Mouse (Mus musculus): ENCODE measurements around the gene Tacr1. TPM values are rescaled to one million over a fixed set of nuclear protein-coding genes. Genes with fewer than 3 reads are reported as not detected.

The Tacr1 gene
- polyA plus RNA-seq (2014; fragmentation: Nextera tagmentation; extraction: Ambion mirVana), result 0.56 and 0.64 TPM in 2 replicates

DNA sequence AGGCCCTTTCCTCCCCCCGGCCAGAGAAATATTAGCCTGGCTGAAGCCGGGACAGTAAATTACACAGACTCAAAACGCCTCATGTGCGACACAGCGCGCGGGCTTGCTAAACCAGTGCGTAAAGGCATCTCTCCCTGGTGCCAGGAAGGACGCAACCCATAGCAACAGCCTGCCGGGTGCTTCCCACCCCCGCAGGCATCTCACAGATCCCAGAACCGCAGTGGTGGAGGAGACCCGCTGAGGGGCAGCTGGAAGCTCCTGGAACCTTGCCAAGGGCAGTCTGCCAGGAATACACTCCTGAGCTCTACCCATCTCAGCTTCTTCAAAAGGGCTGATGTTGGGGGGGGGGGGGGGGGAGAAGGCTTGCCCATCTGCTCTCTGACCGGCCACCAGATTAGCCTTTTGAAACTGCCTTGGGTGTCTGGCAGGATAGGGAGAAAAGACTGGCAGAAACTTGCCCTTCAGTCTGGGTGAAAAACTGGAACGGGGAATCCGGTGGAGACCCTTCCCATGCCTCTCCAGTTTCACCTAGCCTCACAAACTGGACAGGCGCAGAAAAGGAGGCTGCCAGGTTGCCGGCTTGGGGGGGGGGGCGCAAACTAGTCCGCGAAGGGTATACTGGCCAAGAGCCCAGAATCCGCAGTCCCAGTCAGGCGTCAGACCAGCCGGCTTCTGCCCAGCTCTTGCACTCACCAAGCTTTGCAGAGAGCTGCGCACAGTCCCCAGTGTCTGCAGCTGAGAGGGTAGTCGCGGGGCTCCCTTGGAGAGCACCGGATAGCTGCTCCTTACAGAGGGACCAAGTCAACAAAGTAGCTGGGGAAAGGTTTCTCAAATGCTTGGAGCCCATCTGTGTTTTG, at the start of gene Tacr1:
Gene Tacr1, plus strand, starts transcription at position 740 of the 857 bp plus-strand sequence.
- under 1% methylated on average over 28 of the region's 28 CpGs for WGBS
- Histone ChIP-seq H3K27ac (replicated peaks; ENCODE audit: low read depth, low read length) (no peak within 1 kb of the TSS), H3K4me2 (ENCODE audit: low read depth, low read length) (peak within 1 kb of the TSS; percentile 61), H3K4me1 (ENCODE audit: control insufficient read depth, insufficient read depth, low read length) (no peaks in the 10 kb centered on the region; the same call in 1 of the 2 replicates), H3K36me3 (replicated peaks; ENCODE audit: control insufficient read depth, insufficient read depth, low read depth, low read length) (no peaks in the 10 kb centered on the region), H3K9ac (replicated peaks; ENCODE audit: low read length) (peak within 1 kb of the TSS; percentile 19; the same call in 1 of the 2 replicates), H3K9me3 (replicated peaks; ENCODE audit: control insufficient read depth, low read length) (no peaks in the 10 kb centered on the region), H3K27me3 (ENCODE audit: control insufficient read depth, insufficient read depth, low read length) (peaks cover 26% of the 10 kb centered on the region), H3K4me3 (ENCODE audit: low read depth, low read length) (peak within 1 kb of the TSS; percentile 28)
- ATAC-seq (replicated peaks; ENCODE audit: insufficient number of reproducible peaks, low FRiP score, low TSS enrichment, low read depth) (peak; percentile 79), DNase-seq (ENCODE audit: low spot score) (peak; percentile 42)

DNA sequence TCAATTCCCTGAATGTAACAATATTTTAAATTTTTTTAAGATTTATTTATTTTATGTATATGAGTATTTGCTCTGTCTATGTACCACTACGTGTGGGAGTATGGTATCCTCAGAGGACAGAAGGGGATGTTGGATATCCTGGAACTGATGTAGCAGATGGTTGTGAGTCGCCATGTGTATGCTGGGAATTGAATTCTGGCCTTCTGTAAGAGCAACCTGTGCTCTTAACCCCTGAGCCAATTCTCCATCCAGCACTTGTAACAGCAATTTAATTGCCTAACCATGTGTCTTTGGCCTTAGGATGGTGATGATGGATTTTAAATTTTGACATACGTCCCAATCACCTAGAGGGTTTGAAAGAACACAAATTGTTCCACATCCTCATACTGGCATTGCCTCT, 26.0 kb upstream of the Tacr1 start:
- Histone ChIP-seq H3K27ac (replicated peaks; ENCODE audit: low read depth, low read length) (no peak overlapping the region), H3K9ac (replicated peaks; ENCODE audit: low read length) (no peak overlapping the region), H3K9me3 (replicated peaks; ENCODE audit: control insufficient read depth, low read length) (no peaks in the 10 kb centered on the region), H3K4me3 (ENCODE audit: low read depth, low read length) (no peak overlapping the region), H3K27me3 (ENCODE audit: control insufficient read depth, insufficient read depth, low read length) (no peaks in the 10 kb centered on the region), H3K4me2 (ENCODE audit: low read depth, low read length) (no peak overlapping the region), H3K4me1 (ENCODE audit: control insufficient read depth, insufficient read depth, low read length) (no peaks in the 10 kb centered on the region), H3K36me3 (replicated peaks; ENCODE audit: control insufficient read depth, insufficient read depth, low read depth, low read length) (no peaks in the 10 kb centered on the region)
- DNase-seq (ENCODE audit: low spot score) (no peak), ATAC-seq (replicated peaks; ENCODE audit: insufficient number of reproducible peaks, low FRiP score, low TSS enrichment, low read depth) (no peak)
- WGBS, result 89% methylated on average over 3 of the region's 3 CpGs

DNA sequence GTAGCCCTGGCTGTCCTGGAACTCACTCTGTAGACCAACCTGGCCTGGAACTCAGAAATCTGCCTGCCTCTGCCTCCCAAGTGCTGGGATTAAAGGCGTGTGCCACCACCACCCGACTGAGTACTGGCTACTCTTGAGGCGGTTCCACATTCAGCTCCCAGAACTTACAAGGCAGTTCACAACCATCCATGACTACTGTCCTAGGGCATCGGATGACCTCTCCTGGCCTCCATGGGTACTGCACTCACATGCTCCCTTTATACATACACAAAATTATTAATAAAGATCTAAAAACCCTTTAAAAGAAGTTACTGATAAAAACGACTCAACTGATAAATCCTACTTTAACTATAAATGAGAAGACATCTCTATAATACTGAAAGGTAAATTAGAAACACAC, 18.6 kb upstream of the Tacr1 start:
- DNase-seq (ENCODE audit: low spot score) (no peak), ATAC-seq (replicated peaks; ENCODE audit: insufficient number of reproducible peaks, low FRiP score, low TSS enrichment, low read depth) (no peak)
- no peaks in the 10 kb centered on the region for H3K36me3 ChIP-seq (replicated peaks; ENCODE audit: control insufficient read depth, insufficient read depth, low read depth, low read length)
- H3K9ac ChIP-seq (replicated peaks; ENCODE audit: low read length), result no peak overlapping the region
- no peaks in the 10 kb centered on the region for H3K9me3 ChIP-seq (replicated peaks; ENCODE audit: control insufficient read depth, low read length)
- H3K4me3 ChIP-seq (ENCODE audit: low read depth, low read length), result no peak overlapping the region
- H3K27ac ChIP-seq (replicated peaks; ENCODE audit: low read depth, low read length), result no peak overlapping the region
- 91% methylated on average over 5 of the region's 5 CpGs for WGBS
- no peaks in the 10 kb centered on the region for H3K4me1 ChIP-seq (ENCODE audit: control insufficient read depth, insufficient read depth, low read length)
- no peaks in the 10 kb centered on the region for H3K27me3 ChIP-seq (ENCODE audit: control insufficient read depth, insufficient read depth, low read length)
- no peak overlapping the region for H3K4me2 ChIP-seq (ENCODE audit: low read depth, low read length)

DNA sequence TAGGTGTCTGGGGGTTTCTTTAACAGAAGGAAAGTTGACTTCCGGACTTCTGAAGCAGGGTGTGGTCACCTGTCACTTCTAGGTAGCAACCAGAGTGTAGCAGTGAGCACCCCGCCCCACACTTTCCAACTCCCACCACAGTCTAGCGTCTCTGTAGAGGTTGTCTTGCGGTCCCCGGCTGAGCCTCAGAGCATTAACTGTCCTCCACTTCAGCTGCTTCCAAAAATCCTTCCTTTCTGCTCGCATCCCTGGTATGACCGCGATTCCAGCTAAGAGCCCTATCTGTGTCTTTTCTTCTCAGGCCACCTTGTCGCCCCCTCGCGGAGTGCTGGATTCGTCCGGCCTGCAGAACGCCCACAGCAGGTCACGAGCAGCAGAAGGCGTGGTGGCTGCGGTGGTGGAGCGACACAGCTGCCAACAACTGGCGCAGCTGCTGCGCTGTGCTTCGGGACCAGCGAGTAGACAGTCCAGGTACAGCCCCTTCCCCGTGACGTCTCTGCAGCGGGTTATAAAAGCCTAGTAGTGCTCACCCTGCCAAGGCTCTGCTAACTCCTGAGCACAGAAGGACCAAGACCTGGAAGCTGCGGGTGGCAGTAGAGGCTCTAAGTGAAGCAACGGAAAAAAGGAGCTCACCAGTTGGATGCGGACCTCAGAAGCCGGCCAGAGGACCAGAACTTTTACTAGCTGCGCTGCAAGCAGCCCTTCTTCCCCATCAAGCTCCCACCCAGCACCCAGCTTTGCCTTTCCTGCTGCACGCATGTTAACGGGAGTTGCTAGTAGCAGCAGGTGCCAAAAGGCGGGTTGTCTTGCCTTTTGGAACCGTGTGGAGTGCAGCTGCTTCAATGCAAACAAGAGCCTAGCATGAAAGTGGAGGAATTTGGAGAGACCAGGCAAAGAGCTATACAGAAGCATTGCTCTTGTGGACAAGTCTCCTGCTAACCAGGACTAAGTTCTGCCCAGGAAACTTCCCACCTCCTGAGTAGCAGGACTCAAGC, 664 bp downstream of the Tacr1 start:
- Histone ChIP-seq H3K4me1 (ENCODE audit: control insufficient read depth, insufficient read depth, low read length) (no peaks in the 10 kb centered on the region; the same call in 1 of the 2 replicates), H3K4me2 (ENCODE audit: low read depth, low read length) (peak overlapping the region; percentile 61), H3K27ac (replicated peaks; ENCODE audit: low read depth, low read length) (no peak overlapping the region), H3K36me3 (replicated peaks; ENCODE audit: control insufficient read depth, insufficient read depth, low read depth, low read length) (no peaks in the 10 kb centered on the region), H3K9me3 (replicated peaks; ENCODE audit: control insufficient read depth, low read length) (no peaks in the 10 kb centered on the region), H3K4me3 (ENCODE audit: low read depth, low read length) (peak overlapping the region; percentile 28), H3K27me3 (ENCODE audit: control insufficient read depth, insufficient read depth, low read length) (peaks cover 26% of the 10 kb centered on the region), H3K9ac (replicated peaks; ENCODE audit: low read length) (peak overlapping the region; percentile 19; the same call in 1 of the 2 replicates)
- WGBS, result 2% methylated on average over 34 of the region's 34 CpGs
- DNase-seq (ENCODE audit: low spot score), result peak; percentile 53
- peak; percentile 70; the same call in 1 of the 2 replicates for ATAC-seq (replicated peaks; ENCODE audit: insufficient number of reproducible peaks, low FRiP score, low TSS enrichment, low read depth)

DNA sequence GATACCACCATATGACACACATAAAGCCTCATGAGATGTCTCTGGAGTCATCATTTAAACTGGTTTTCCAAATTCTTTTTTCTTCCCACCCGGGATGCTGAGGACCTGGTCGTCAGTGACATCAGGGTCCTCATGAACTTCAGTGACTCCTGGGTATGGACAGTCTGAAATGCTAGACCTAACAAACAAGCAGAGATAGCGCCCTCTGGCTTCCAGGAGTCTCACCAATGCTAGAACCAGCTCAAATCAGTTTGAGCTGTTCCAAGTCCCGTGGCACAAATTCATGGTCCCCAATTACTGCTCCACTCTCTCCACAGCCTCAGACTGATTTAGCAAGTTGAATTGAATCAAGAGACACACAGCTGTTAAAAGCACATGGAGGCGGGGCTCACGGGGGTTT, 16.2 kb downstream of the Tacr1 start:
- Histone ChIP-seq H3K36me3 (replicated peaks; ENCODE audit: control insufficient read depth, insufficient read depth, low read depth, low read length) (no peaks in the 10 kb centered on the region), H3K27me3 (ENCODE audit: control insufficient read depth, insufficient read depth, low read length) (no peaks in the 10 kb centered on the region), H3K9me3 (replicated peaks; ENCODE audit: control insufficient read depth, low read length) (no peaks in the 10 kb centered on the region), H3K27ac (replicated peaks; ENCODE audit: low read depth, low read length) (no peak overlapping the region), H3K4me1 (ENCODE audit: control insufficient read depth, insufficient read depth, low read length) (no peaks in the 10 kb centered on the region), H3K4me2 (ENCODE audit: low read depth, low read length) (no peak overlapping the region), H3K9ac (replicated peaks; ENCODE audit: low read length) (no peak overlapping the region), H3K4me3 (ENCODE audit: low read depth, low read length) (no peak overlapping the region)
- DNase-seq (ENCODE audit: low spot score) (no peak), ATAC-seq (replicated peaks; ENCODE audit: insufficient number of reproducible peaks, low FRiP score, low TSS enrichment, low read depth) (no peak)
- 69% methylated on average over 6 of the region's 6 CpGs for WGBS

DNA sequence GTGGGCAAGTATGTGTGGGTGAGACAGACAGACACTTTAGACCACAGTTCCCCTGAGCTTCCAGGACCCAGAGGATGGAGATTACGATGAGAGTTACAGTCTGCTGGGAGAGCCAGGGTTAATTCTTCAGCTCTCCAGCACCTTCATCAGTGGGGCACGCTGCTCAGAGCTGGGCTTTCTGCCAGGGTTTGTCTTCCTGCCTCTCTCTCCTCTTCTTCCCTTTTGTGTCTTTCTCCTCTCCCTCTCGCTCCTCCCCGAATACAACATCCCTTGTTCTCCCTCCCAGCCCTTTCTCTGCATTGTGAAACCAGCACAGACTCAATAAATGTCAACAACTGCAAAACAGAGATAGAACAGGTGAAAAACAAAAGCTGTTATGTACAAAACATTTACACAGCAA, 18.1 kb downstream of the Tacr1 start:
- Histone ChIP-seq H3K4me3 (ENCODE audit: low read depth, low read length) (no peak overlapping the region), H3K27ac (replicated peaks; ENCODE audit: low read depth, low read length) (no peak overlapping the region), H3K36me3 (replicated peaks; ENCODE audit: control insufficient read depth, insufficient read depth, low read depth, low read length) (no peaks in the 10 kb centered on the region), H3K4me2 (ENCODE audit: low read depth, low read length) (no peak overlapping the region), H3K9me3 (replicated peaks; ENCODE audit: control insufficient read depth, low read length) (no peaks in the 10 kb centered on the region), H3K9ac (replicated peaks; ENCODE audit: low read length) (no peak overlapping the region), H3K27me3 (ENCODE audit: control insufficient read depth, insufficient read depth, low read length) (no peaks in the 10 kb centered on the region), H3K4me1 (ENCODE audit: control insufficient read depth, insufficient read depth, low read length) (no peaks in the 10 kb centered on the region)
- WGBS, result 63% methylated on average over 4 of the region's 4 CpGs
- DNase-seq (ENCODE audit: low spot score) (no peak), ATAC-seq (replicated peaks; ENCODE audit: insufficient number of reproducible peaks, low FRiP score, low TSS enrichment, low read depth) (no peak)

DNA sequence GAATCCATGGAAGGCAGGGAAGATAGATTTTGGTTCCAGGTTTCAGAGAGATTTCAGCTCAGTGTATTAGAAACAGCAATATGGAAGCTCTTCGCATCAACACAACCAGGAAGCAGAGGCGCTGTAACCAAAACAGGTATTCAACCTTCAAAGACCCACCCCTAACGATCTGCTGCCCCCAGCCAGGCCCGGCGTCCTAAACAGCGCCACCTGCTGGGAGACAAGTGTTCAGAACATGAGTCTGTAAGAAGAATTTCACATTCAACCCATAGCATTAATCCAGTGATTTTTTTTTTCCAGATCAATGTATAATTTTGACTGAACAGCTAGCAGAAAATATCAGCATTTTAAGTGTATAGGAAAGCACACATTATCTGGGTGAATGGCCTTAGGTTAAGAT, 26.8 kb downstream of the Tacr1 start:
- Histone ChIP-seq H3K27ac (replicated peaks; ENCODE audit: low read depth, low read length) (no peak overlapping the region), H3K4me2 (ENCODE audit: low read depth, low read length) (no peak overlapping the region), H3K4me1 (ENCODE audit: control insufficient read depth, insufficient read depth, low read length) (no peaks in the 10 kb centered on the region), H3K4me3 (ENCODE audit: low read depth, low read length) (no peak overlapping the region), H3K27me3 (ENCODE audit: control insufficient read depth, insufficient read depth, low read length) (no peaks in the 10 kb centered on the region), H3K36me3 (replicated peaks; ENCODE audit: control insufficient read depth, insufficient read depth, low read depth, low read length) (no peaks in the 10 kb centered on the region), H3K9me3 (replicated peaks; ENCODE audit: control insufficient read depth, low read length) (no peaks in the 10 kb centered on the region), H3K9ac (replicated peaks; ENCODE audit: low read length) (no peak overlapping the region)
- no peak for ATAC-seq (replicated peaks; ENCODE audit: insufficient number of reproducible peaks, low FRiP score, low TSS enrichment, low read depth)
- DNase-seq (ENCODE audit: low spot score), result no peak
- 57% methylated on average over 6 of the region's 6 CpGs for WGBS

Data from embryonic facial prominence, embryonic 11.5 days (tissue).